Mouse (Mus musculus) spleen, postnatal 10 days (tissue): ENCODE results near the gene Kpna3.
"Not testable (repeated sequence)": the region's sequence is repeated elsewhere in the genome, so short reads cannot be mapped to it uniquely, and the experiment has no call there.

Experiments used
- DNase-seq, 2 experiments: peaks; one replicate each; pipeline ENCODE4 v3.0.0; 2021 to 2022; ENCODE audit warnings: low spot score in 2 of 2

Kpna3 gene

DNA sequence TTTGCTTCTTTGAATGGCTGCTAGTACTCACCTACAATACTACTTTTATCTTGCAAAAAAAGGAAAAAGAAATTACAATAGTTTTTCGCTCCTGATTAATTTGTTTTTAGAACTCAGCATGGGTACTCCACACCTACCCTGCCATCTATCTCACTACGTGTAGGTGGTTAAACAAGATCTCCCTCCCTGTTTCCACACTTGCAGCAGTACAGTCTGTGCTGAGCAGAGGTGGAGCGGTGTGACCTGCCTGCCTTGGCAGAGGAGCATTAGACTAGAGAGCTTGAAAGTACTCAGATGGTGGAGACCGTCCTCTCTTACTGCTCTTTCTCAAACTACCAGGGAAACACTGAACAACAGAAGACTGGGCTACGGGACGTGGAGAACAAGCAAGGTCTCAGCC, 44.9 kb downstream of the Kpna3 start:
- no peak for DNase-seq

DNA sequence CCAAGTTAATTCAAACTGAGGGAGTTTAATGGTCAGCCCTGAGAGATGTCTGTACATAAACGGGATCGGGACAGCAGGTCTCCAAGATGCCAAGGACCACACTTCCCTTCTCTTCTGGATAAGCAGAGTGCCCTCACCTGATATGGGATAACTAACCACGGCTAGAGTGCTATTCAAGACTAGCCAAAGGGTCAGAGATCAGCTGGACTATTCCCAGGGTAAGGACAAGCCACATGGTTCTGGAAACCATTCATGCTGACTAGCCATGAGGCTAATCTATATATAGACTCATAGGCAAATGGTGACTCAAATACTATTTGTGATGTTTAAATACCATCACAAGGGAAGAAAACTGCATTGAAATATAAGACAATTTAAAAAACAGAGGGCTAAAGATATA, 49.1 kb downstream of the Kpna3 start:
- DNase-seq: no peak

DNA sequence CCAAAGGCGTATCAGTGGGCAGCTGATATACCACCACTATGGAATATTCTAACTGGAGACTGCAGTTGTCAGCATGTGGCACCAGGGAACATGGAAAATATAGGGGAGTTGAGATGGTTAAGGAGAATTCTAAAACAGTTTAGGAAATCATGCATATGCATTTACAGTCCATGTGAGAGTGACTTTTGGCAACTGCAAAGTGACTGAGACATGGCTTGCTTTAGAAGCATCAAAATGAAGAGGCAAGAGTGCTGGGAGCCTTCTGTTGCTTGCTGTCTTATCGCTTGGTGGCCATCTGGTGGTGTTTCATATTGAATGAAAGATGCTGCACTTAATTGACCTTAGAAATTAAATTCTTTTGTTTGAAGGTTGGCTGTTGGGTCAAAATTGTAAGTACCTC, 72.4 kb downstream of the Kpna3 start:
- DNase-seq: no peak

GRCm38 (mm10) chr14:61364656-61365055, 75.0 kb downstream of the Kpna3 start:
- DNase-seq: no peak

DNA sequence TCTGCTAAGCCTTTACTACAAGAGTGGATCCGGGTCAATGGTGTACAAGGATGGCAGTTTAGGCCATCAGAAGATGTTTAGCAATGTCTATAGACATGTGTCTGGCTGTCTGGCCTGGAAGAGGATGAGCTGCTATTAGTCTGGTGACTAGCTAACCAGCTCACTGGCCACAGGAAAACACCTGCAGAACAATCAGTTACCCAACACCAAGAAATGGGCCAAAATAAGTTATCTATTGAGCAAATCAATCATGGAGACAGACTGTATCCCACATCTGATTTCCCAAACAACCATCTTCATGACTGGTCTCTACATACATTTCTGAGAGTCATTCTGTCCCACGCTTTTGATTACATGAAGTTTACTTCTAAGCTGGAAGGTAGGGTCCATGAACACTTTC, 75.9 kb downstream of the Kpna3 start:
- no peak for DNase-seq

- DNase-seq: no peak
These were observed 77.4 kb downstream of the Kpna3 start for GRCm38 (mm10) chr14:61362268-61362667.

DNA sequence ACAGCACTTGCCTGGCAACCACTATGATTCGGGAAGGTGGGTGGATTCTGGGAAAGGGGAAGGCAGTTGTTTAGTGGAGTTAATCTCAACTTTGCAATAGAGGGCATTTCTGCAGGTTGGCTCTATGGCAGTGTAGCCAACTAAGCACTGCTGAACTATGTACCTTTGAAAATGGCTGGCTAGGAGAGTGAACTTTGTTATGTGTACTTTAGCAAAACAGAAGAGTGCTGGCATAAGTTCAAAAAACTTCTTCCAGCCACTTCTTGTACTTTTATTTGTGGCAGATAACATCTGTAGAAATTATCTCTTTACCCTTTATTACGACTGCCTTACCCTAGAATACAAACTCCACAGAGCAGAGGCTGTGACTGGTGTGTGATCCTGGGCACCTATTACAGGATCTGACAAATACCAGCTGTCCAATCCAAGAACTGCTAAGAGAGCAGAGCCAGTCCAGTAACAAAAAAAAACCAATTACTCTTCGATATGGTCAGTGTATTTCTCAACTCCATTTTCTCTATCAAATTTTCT, 78.6 kb downstream of the Kpna3 start:
- no peak for DNase-seq

DNA sequence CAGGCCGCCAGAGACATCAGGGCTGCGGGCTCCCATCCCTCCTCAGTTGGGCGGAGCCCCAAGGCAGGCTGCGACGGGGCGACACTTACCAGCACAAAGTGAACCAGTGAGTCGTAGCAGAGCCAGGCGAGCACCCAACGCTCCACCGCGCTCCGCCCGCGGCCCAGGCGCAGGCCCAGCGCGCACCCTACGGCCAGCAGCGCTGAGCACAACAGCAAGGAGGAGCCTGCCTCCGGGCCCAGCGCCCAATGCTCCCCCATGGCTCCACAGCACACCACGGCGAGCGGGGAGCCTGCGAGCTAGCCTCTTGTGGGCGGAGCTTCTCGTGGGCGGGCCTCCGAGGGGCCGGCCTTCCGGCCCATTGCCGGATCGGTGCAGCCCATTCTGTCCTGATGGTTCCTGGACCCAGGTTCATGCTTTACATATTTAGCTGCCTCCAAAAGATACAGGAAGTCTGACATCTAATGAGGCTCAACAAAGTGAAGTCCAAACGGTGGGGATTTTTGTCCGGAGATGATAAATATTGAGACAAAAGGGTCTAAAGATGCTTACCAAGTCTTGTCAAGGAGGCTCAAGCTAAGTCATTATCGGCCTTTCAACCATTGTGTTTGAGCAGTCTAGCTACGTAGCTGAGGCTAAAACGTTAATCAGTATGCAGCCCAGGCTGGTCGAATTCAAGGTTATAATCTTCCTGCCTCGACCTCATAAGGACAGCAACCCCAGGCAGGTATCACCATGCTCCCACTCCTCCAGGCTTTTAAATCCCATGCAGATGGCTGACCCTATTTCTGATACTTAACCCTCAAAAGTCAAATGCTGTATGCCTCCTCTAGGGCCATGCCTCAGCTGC, 79.3 kb downstream of the Kpna3 start, which contains the start of gene Ebpl:
Gene Ebpl (minus strand): TSS at position 309 of the 850 bp plus-strand sequence.
- peak; percentile 84 to 91 for DNase-seq

DNA sequence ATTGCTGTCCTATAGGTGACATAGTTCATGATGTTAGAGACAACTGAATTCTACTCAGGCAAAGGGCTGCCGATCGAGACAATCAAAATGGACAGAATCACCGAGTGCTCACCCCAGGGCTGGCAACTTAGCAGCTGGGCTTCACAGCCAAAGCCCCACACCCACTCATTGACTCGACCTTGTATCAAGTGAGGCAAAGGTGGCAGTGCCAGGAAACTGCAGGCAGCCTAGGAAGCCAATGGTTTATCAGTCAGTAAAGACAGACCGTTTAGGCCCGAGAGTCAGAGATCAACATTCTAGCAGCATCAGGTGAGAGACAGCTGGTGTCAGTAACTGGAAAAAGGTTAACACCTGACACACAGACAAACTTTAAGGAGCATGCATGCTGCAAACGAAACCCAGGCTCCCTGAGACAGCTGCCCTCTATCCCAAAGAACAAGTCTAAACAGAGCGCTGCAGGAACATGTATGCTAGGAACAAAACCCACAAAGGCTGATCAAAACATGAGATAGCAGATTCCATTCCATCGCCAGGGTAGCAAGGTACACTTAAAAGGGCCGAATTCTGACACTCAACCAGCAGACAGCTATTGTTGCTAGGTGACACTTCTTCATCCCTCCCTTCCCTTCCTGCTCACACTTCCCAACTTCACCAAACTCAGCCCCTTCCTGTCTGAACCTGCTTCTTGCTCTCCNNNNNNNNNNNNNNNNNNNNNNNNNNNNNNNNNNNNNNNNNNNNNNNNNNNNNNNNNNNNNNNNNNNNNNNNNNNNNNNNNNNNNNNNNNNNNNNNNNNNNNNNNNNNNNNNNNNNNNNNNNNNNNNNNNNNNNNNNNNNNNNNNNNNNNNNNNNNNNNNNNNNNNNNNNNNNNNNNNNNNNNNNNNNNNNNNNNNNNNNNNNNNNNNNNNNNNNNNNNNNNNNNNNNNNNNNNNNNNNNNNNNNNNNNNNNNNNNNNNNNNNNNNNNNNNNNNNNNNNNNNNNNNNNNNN, 85.1 kb downstream of the Kpna3 start:
- no peak for DNase-seq

DNA sequence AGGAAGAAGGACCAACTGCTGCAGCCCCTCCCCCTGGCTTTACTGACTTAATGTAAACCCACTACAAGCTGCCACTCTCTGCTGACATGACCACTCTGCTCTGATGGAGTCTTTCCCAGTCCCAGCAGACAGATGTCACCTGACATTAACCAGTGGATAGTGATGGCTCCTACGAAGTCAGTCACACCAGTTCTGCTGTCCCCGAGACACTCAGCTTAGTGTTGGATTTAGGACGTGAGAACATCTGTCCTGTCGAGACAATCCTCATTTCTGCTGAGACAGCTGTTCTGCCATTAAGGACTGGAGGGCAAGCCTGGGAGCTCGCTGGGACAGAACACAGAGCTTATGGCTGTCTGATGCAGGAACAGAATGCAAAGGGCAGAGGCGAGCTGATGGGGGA, 88.9 kb downstream of the Kpna3 start:
- no peak for DNase-seq

- DNase-seq: no peak
These were observed 89.8 kb downstream of the Kpna3 start for GRCm38 (mm10) chr14:61349876-61350275.

DNA sequence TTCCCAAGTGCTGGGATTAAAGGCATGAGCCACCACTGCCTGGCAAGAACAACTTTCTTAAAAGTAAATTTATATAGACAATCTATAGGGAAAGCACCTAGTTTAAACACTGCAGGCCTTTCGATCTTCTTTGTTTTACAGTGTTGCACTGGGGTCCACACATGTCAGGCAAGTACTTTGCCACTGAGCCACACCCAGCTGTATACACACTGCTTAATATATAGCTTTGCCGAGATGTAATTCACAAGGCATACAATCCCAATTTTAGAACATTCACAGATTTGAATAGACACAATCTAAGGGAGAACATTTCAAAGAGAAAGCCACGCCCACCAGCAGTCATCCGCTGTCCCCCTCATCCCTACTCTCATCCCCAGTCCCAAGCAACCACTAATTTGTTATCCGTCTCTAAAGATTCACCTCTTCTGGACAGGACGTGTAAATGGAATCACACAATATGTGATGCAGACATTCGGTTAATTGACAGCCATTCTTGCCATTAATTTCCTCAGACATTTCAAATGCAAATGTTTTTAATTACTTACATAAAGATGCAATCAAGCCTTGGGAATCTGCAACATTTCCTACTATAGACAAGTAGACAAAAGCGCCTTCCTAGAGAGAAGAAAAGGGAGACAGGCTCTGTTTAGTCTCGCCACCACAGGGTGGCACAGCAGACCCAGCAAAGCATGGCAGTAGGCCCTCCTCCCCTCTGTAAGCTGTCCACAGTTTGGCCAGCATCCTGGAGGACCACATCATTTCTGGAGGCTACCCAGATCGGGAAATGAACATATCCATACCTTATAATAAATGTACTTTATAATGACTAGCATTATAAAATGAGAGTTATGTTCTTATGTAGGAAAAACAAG, 92.6 kb downstream of the Kpna3 start:
- DNase-seq: no peak

DNA sequence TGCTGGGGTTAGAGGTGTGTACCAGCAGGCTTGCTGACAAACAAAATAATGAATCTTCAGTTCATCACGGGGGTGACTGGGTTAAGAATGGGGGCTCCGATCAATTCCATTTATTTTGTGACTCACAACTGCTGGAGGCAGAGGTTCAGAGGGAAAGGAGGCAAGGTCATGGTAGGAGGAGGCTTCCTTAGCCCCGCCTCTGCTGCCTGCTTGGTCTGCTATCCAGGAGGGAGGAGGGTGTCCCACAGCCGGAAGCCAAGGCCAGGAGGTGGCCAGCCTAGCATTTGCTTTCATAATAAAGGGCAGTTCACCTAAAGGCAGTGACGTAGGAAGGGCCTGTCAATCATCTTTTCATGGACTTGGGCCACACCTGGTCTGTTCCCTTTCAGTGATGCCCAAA, 95.1 kb downstream of the Kpna3 start:
- no peak for DNase-seq

GRCm38 (mm10) chr14:61339381-61339780, 100.3 kb downstream of the Kpna3 start:
- DNase-seq: no peak

GRCm38 (mm10) chr14:61330996-61331561, 108.6 kb downstream of the Kpna3 start:
- peak; percentile 63 to 87 for DNase-seq

- DNase-seq: no peak
These were observed 109.1 kb downstream of the Kpna3 start for GRCm38 (mm10) chr14:61330591-61330990.

DNA sequence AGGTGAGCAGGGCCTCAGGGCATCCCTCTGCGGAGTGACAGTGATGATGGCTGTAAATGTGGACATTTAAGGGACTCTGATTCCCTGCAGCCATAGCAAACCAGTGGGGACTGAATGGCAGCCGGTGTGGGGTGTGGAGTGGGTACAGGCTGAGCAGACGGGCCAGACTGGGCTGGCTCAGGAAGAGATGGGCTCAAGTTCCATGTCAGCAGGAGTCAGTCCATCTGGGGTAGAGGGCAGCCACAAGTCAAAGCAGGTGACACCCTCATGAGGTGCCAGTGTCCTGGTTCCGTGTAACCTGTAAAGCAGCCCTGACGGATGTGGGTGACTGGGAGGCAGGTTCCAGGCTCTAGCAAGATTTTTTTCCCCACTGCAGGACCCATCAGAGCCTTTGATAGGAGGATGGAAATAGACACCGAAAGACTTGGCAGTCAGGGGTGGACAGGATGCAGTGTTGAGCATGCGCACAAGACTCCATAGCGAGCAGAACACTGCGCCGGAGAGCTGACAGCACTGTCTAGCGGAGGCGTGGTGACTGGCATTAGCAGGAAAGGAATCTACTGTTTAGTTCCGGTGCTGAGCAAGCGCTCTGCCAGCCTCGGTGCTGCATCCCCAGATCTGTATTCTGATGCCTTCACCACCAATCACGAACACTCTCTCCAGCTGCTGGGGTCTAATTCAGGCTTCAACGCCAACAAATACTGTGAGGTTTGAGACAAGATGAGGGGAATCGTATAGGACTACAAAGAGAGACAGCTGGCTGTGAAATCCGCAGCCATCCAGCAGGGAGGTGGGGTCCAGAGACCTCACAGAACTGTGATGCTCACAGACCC, 111.8 kb downstream of the Kpna3 start:
- DNase-seq: peak; percentile 12 to 62

DNA sequence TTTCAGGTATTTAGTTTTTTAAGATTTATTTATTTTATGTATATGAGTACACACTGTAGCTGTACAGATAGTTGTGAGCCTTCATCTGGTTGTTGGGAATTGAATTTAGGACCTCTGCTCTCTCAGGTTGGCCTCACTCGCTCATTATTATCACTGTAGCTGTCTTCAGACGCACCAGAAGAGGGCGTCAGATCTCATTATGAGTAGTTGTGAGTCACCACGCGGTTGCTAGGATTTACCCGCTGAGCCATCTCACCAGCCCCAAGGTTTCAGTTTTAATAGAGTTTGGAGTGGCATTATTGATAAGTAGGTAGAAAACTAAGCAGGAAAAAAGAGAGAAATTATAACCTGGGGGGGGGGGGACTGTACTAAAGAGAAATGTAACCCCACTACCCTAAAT, 112.7 kb downstream of the Kpna3 start:
- not testable (repeated sequence) for DNase-seq

GRCm38 (mm10) chr14:61322740-61323139, 116.9 kb downstream of the Kpna3 start:
- no peak for DNase-seq

DNA sequence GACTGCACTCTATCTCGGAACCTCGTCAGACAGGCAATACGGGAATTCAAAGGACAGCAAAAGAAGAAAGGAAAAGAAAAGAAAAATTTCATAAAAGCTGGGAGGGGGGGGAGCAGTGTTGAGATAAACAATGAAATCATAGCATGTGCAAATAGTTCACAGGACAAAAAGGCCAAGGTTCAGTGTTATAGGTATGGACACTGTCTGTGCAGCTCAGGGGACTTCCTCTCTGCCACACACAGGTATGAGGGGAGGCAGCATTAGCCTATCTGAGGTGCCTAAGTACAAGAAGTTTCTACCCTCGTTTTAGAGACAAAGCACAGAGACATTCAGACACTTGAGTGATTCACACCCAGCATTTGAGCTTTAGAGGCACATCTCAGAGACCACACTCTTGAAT, 118.5 kb downstream of the Kpna3 start:
- no peak for DNase-seq
